Mouse (Mus musculus): ENCODE measurements around the gene Stab2.

DNA sequence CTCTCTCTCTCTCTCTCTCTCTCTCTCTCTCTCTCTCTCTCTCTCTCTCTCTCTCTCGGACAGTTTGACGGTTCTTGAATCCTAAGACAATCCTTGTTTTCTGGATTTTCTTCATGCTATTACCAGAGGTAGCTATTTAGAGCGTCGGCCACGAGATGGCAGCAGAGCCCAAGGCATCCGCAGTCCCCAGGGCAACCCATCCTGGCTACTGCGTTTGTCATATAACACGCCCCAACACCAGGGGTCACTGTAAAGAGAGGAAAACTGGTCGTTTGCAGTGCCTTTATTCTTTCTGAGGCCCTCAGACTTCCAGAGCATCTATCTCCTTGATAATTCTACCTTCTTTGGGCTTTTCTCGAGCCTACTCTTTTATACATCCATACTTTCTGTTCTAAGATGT, 17.1 kb upstream of the Stab2 start:
- no peak for TF ChIP-seq MAX (IDR thresholded peaks at IDR 0.05)
- TF ChIP-seq MYOG (IDR thresholded peaks at IDR 0.05; ENCODE audit: control insufficient read depth, extremely low read depth, insufficient read length) = no peak
- TF ChIP-seq CTCF (IDR thresholded peaks at IDR 0.05; ENCODE audit: control insufficient read depth, insufficient read depth, insufficient read length) = peak; percentile 86
- TF ChIP-seq USF1 (IDR thresholded peaks at IDR 0.05; ENCODE audit: low read depth) = no peak
- TF ChIP-seq MYOD1 (IDR thresholded peaks at IDR 0.05; ENCODE audit: control insufficient read depth, insufficient read length, low read depth) = no peak
- no peak for TF ChIP-seq CEBPB (IDR thresholded peaks at IDR 0.05; ENCODE audit: low read depth)
- no peak for TF ChIP-seq FOSL1 (IDR thresholded peaks at IDR 0.05; ENCODE audit: insufficient read depth, low read length, poor library complexity, severe bottlenecking)
